Mouse (Mus musculus) gastrocnemius, postnatal 36 days (tissue): ENCODE data around the gene Myrf. TPM values are rescaled to one million over a fixed set of nuclear protein-coding genes. Genes with fewer than 3 reads are reported as not detected.

Experiments used
- microRNA-seq, 2 experiments: library from miRNA; unstranded; fragments of <30 nt; microRNA quantifications; one replicate each; pipeline ENCODE4 v1.2.0; 2021
- total RNA-seq, 2 experiments: library from RNA; stranded (reverse); gene quantifications; 2 replicates each; pipeline ENCODE4 v1.2.3; 2021

The Myrf gene
- total RNA-seq, 2 experiments from 2014 or later = 0.08 TPM; not detected in 1

Small RNAs within 50 kb of the gene (microRNA-seq; reads per million reads assigned to microRNA genes)
- 0 reads per million in 2 experiments for gene Mir6993

Other genes starting within 250 kb of the Myrf start
- gene Best1, start 239.1 kb downstream of the Myrf start, total RNA-seq = under 1 TPM in 1 of 2 experiments, not detected in 1; 0.15 TPM
- 1 to 10 TPM; 4.5 to 4.6 TPM for gene Rab3il1, start 239.1 kb downstream of the Myrf start, total RNA-seq
- gene Fads3, start 199.2 kb downstream of the Myrf start, total RNA-seq = 1 to 10 TPM; 2.4 to 2.9 TPM
- gene Fads2, start 139.0 kb downstream of the Myrf start, total RNA-seq = 1 to 10 TPM; 2.2 to 2.4 TPM
- 1 to 10 TPM; 5.3 to 6.3 TPM for gene Fads1, start 57.9 kb downstream of the Myrf start, total RNA-seq
- gene Tmem258, start 36.7 kb downstream of the Myrf start, total RNA-seq = 10 to 100 TPM; 75.5 to 81.9 TPM
- 1 to 10 TPM; 3.1 to 3.9 TPM for gene Fen1, start 36.6 kb downstream of the Myrf start, total RNA-seq
- 1 to 10 TPM; 6.9 to 8.9 TPM for gene Dagla, start 64.1 kb upstream of the Myrf start, total RNA-seq
- gene Syt7, start 148.3 kb upstream of the Myrf start, total RNA-seq = 1 to 10 TPM; 2.3 to 2.5 TPM
- gene Lrrc10b, start 216.7 kb upstream of the Myrf start, total RNA-seq = under 1 TPM; 0.23 to 0.27 TPM
- under 1 TPM; 0.46 to 0.49 TPM for gene Ppp1r32, start 242.2 kb upstream of the Myrf start, total RNA-seq